Mouse (Mus musculus) lung, embryonic 15.5 days (tissue): Measurements from ENCODE around the gene C130050O18Rik. TPM values are rescaled to one million over a fixed set of nuclear protein-coding genes. Genes with fewer than 3 reads are reported as not detected.
A peak's percentile ranks its signal among the peaks of the same experiment; 100 is the strongest.

ENCODE experiments used
- ATAC-seq: fragments of 200-750 bp; cut with Nextera tagmentation; 2 replicates; pipeline ENCODE4 v1.8.0; 2017; ENCODE audit warnings: moderate number of reproducible peaks, borderline replicate concordance; ENCODE audit not compliant: low FRiP score, low TSS enrichment; ENCODE audit errors: extremely low read depth
- H3K27ac ChIP-seq: fragments of 300-500 bp; sonication (generic); 2 replicates; pipeline ENCODE4 v1.5.1; 2015; ENCODE audit warnings: moderate library complexity, mild to moderate bottlenecking, inconsistent platforms
- H3K27me3 ChIP-seq: fragments of 300-500 bp; sonication (generic); 2 replicates; pipeline ENCODE4 v1.6.1; 2015; ENCODE audit warnings: inconsistent platforms
- H3K36me3 ChIP-seq: fragments of 300-500 bp; sonication (generic); 2 replicates; pipeline ENCODE4 v1.6.1; 2015; ENCODE audit warnings: inconsistent platforms
- H3K4me1 ChIP-seq: fragments of 300-500 bp; sonication (generic); 2 replicates; pipeline ENCODE4 v1.6.1; 2015; ENCODE audit warnings: inconsistent platforms
- H3K4me2 ChIP-seq: fragments of 300-500 bp; sonication (generic); 2 replicates; pipeline ENCODE4 v1.6.1; 2015; ENCODE audit warnings: inconsistent platforms, mild to moderate bottlenecking, moderate library complexity
- H3K4me3 ChIP-seq: fragments of 300-500 bp; sonication (generic); 2 replicates; pipeline ENCODE4 v1.5.1; 2015; ENCODE audit warnings: mild to moderate bottlenecking, inconsistent platforms
- H3K9ac ChIP-seq: fragments of 300-500 bp; sonication (generic); 2 replicates; pipeline ENCODE4 v1.6.1; 2015; ENCODE audit warnings: inconsistent platforms
- H3K9me3 ChIP-seq: fragments of 300-500 bp; sonication (generic); 2 replicates; pipeline ENCODE4 v1.6.1; 2016; ENCODE audit warnings: inconsistent platforms
- WGBS: fragments of 180-500 bp; shearing (Covaris S2); methylation state at CpG from one replicate; pipeline ENCODE4 v1.1.7; 2015; 5-methylcytosine and 5-hydroxymethylcytosine counted together
- polyA plus RNA-seq: library from polyadenylated mRNA; unstranded; fragments of >200 nt; fragmentation: Nextera tagmentation; extraction: Ambion mirVana; gene quantifications from 2 replicates; pipeline ENCODE4 v1.2.1, GENCODE M21; 2015

The C130050O18Rik gene
- polyA plus RNA-seq, 1 experiment from 2014 or later = 1.0 TPM

DNA sequence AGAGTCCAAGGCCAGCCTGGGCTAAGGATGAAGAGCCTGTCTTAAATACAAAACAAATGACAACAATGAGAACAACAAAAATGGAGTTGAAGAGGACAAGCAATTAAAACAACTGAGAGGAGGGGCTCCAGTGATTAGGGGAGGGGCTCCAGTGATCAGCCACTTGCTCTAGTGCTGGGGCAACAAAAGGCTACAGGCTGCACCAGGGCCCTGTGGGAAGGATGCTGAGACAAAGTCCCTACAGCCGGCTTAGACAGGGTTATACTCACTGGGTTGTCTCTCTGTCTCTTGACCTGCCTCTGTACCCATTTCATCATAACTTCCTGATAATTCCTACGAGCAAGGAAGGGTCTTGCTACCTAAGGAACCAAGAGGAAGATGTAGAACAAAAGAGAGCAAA, 13.0 kb downstream of the C130050O18Rik start:
- Histone ChIP-seq H3K9ac (no peak overlapping the region), H3K36me3 (no peaks in the 10 kb centered on the region), H3K27ac (no peak overlapping the region), H3K9me3 (no peaks in the 10 kb centered on the region), H3K4me2 (no peak overlapping the region), H3K4me3 (no peak overlapping the region), H3K27me3 (no peaks in the 10 kb centered on the region), H3K4me1 (peaks cover 24% of the 10 kb centered on the region)
- 57% methylated on average over 2 of the region's 2 CpGs for WGBS
- ATAC-seq = no peak

DNA sequence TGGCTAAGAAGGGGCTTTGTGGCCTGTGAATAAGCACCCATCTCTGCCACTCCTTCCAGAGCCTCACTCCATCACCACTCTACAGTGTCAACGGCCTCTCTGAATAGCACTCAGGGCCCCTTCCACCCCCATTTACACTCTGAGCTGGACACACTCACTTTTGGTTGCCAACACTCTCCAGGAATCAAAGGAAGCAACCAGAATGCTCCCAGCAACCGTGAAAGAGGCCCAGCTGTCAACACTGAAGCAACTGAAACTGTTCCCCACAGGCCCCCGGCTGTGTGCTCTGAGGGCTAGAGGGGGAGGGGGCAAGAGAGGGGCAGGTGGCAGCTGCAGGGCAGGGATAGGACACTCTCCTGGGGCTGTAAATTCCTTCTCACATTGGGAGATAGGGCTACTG, 13.6 kb downstream of the C130050O18Rik start:
- Histone ChIP-seq H3K36me3 (no peaks in the 10 kb centered on the region), H3K27me3 (no peaks in the 10 kb centered on the region), H3K27ac (no peak overlapping the region), H3K4me2 (no peak overlapping the region), H3K4me3 (no peak overlapping the region), H3K9ac (no peak overlapping the region), H3K4me1 (peaks cover 29% of the 10 kb centered on the region), H3K9me3 (no peaks in the 10 kb centered on the region)
- 18% methylated on average over 3 of the region's 3 CpGs for WGBS
- no peak for ATAC-seq

DNA sequence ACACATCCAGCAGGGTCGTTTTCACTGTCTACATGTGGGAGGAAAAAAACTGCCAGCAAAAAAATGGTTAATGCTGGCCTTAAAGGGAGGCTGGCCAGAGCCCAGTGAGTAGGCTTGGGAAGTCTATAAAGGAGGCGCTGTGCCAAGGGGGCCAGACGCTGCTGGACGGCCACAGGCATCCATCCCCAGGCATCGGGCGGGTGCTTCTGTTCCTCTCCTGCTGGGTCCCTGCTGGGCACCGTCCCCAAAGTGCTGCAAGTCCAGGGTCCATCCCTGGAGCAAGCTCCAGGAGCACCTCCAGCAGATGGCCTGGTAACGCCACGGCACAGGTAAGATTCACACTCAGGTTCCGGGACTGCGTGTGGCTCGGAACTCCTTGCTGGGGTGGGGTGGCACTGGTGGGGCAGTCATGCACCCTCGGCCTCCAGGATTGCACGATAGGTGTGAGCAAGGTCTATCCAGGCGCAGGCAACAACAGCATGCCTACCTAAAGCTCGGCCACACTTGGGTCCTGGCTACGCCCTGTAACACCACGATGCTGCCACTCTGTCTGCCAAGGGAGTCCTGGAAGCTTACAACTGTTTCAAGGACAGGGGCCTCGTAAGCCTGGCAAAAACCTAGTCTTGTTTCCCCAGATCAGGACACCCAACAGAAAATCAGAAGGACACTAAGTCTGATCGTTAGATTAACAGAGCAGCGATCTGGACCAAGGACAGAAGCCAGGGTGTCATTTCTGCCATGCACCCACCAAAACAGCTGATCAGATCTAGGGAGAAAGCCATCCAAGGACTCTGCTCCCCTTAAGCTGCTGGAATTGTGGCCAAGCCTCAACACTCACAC, 18.2 kb downstream of the C130050O18Rik start, which contains the start of gene Gper1:
Gene Gper1 (plus strand): TSS at position 126 of the 840 bp plus-strand sequence.
- ATAC-seq = peak; percentile 63; the same call in 1 of the 2 replicates
- peak within 1 kb of the TSS; percentile 60 for H3K4me2 ChIP-seq
- WGBS = 41% methylated on average over 21 of the region's 21 CpGs
- H3K27ac ChIP-seq = peak within 1 kb of the TSS; percentile 45; the same call in 1 of the 2 replicates
- peaks cover 41% of the 10 kb centered on the region for H3K4me1 ChIP-seq
- H3K27me3 ChIP-seq = no peaks in the 10 kb centered on the region
- no peaks in the 10 kb centered on the region for H3K9me3 ChIP-seq
- peak within 1 kb of the TSS; percentile 37 for H3K9ac ChIP-seq
- H3K36me3 ChIP-seq = no peaks in the 10 kb centered on the region
- peak within 1 kb of the TSS; percentile 41 for H3K4me3 ChIP-seq

DNA sequence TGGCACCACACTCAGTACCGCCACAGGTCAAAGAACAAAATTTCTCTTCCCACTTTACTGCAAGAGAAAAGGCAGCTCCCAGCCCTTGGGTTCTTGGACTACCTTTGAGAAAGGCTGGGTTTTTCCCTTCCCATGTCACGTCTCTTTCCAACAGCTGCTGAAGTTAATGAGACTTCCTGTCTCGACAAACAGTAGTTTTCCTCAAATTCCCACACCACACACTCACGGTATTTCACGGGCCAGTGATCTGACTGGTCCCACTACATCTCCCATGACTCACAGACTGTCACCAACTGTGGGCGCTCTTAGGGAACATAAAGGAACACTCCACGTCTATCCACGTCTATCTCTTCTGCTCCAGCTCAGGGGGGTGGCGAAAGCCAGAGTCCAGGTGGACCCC, 20.1 kb downstream of the C130050O18Rik start:
- Histone ChIP-seq H3K4me3 (no peak overlapping the region), H3K27me3 (no peaks in the 10 kb centered on the region), H3K9me3 (no peaks in the 10 kb centered on the region), H3K4me1 (peaks cover 52% of the 10 kb centered on the region), H3K9ac (no peak overlapping the region), H3K4me2 (no peak overlapping the region), H3K27ac (no peak overlapping the region), H3K36me3 (no peaks in the 10 kb centered on the region)
- ATAC-seq = no peak
- 64% methylated on average over 9 of the region's 9 CpGs for WGBS

DNA sequence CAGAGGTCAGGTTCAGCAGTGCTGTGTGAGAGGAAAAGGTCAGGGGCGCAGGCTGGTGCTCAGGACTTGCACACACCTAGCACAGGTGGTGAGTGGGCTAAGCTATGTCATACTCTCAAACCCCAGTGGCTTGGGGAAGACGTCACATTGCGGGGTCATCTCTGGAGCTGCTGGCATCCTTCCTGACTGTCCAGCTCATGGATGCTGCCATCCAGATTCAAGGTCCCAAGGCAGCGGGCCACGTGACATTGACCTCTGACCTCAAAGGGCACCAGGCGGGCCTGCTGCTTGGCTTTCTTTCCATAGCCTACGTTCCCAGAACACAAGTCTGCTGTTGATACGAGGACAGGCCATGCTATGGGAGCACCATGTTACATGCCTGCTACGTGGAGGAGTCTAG, 21.9 kb downstream of the C130050O18Rik start:
- H3K4me2 ChIP-seq = no peak overlapping the region

DNA sequence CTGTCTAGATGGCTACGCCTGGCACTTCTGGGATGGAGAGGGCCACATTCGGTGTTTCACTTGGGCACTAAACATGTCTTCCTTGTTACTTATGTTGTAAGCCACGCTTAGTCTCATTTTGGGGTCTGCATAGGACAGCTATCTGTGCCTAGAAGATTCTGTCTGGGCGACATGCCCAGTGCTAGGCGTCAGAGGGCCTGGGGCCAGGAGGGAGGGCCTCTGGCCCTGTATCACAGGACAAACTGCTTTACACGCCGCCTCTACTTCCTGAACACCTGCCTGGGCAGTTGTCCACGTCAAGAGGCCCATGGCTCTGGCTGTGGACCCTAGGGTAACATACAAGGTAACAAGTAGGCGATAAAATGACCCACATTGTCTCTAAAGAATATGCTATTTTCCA, 22.9 kb downstream of the C130050O18Rik start:
- no peak overlapping the region for H3K4me3 ChIP-seq
- H3K4me1 ChIP-seq = peaks cover 38% of the 10 kb centered on the region
- no peaks in the 10 kb centered on the region for H3K9me3 ChIP-seq
- peak; percentile 36; the same call in 1 of the 2 replicates for ATAC-seq
- WGBS = 41% methylated on average over 9 of the region's 9 CpGs
- no peak overlapping the region for H3K4me2 ChIP-seq
- H3K9ac ChIP-seq = no peak overlapping the region
- peak overlapping the region; percentile 27; the same call in 1 of the 2 replicates for H3K27ac ChIP-seq
- no peaks in the 10 kb centered on the region for H3K27me3 ChIP-seq
- no peaks in the 10 kb centered on the region for H3K36me3 ChIP-seq

More for the DNA sequence above, 21.9 kb downstream of the C130050O18Rik start:
- no peak overlapping the region for H3K4me3 ChIP-seq
- H3K4me1 ChIP-seq = peaks cover 48% of the 10 kb centered on the region
- no peak for ATAC-seq
- H3K9me3 ChIP-seq = no peaks in the 10 kb centered on the region
- no peaks in the 10 kb centered on the region for H3K27me3 ChIP-seq
- WGBS = 86% methylated on average over 9 of the region's 9 CpGs
- H3K9ac ChIP-seq = no peak overlapping the region
- no peaks in the 10 kb centered on the region for H3K36me3 ChIP-seq
- no peak overlapping the region for H3K27ac ChIP-seq

DNA sequence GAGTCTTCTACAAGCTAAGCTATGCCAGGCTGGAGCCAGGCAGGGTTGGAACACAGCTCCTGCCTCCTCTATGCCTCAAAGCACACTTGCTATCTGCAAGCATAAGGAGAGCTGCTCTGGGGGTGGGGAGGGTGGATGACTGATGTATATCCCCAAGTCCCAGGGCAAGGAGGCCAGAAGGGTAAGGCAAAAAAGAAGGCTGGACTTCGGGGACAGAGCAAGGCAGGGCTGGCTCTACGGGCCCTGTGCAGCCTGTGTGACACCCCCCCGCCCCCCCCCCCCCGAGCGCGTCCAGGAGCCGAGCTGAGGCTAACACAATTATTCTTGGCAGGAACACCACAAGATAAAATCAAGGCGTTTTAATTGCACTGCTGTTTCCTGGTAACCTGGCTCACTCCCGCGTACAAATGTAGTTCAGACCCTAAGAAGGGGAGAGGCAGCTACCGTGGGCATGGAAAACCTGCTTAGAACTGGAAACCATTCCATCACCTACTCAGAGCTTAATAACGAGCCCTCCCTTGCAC, 24.8 kb downstream of the C130050O18Rik start:
- Histone ChIP-seq H3K27ac (no peak overlapping the region), H3K4me3 (no peak overlapping the region), H3K36me3 (no peaks in the 10 kb centered on the region), H3K4me2 (no peak overlapping the region), H3K4me1 (peaks cover 28% of the 10 kb centered on the region), H3K9ac (no peak overlapping the region), H3K9me3 (no peaks in the 10 kb centered on the region), H3K27me3 (no peaks in the 10 kb centered on the region)
- ATAC-seq = no peak
- WGBS = 28% methylated on average over 12 of the region's 12 CpGs

- no peak for ATAC-seq
- Histone ChIP-seq H3K27me3 (no peaks in the 10 kb centered on the region), H3K4me2 (no peak overlapping the region), H3K36me3 (no peaks in the 10 kb centered on the region), H3K4me1 (peaks cover 33% of the 10 kb centered on the region), H3K27ac (no peak overlapping the region), H3K9ac (no peak overlapping the region), H3K4me3 (no peak overlapping the region), H3K9me3 (no peaks in the 10 kb centered on the region)
- 83% methylated on average over 6 of the region's 6 CpGs for WGBS
Observed at GRCm38 (mm10) chr5:139432333-139432732, 27.3 kb downstream of the C130050O18Rik start.

DNA sequence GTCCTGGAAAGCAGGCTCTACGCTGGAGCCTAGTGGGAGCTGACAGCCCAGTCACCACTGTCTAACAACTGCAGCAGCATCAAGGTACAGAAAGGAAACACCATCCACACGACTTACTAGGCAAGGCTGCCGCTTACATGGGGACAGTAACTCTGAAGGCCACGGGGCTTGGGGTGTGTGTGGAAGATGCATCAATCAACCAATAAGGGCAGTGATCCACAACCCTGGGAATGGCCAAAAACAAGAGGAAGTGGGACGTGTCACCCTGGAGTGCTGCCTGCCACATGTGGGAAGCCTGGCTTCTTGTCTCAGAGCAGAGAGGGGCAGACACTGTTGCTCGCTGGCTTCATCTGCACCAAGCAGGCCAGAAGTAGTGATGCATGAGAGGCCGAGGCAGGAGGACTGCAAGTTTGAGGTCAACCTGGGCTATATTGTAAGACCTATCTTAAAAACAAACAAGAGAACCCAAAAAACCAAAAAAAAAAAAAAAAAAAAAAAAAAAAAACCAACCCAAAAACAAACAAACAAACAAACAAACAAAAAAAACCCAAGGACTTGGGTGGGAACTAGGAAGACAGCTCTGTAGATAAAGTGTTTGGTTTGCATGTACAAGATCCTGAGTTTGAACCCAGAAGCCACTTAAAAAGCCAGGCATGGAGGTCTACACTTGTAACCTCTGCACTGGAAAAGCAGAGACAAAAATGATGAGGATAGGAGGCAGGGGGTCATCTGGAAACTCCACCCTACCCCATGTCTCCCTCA, 27.8 kb downstream of the C130050O18Rik start:
- Histone ChIP-seq H3K9ac (no peak overlapping the region), H3K4me3 (no peak overlapping the region), H3K9me3 (no peaks in the 10 kb centered on the region), H3K4me2 (no peak overlapping the region), H3K27me3 (no peaks in the 10 kb centered on the region), H3K4me1 (peaks cover 31% of the 10 kb centered on the region), H3K27ac (no peak overlapping the region), H3K36me3 (no peaks in the 10 kb centered on the region)
- WGBS = 71% methylated on average over 7 of the region's 7 CpGs
- no peak for ATAC-seq

DNA sequence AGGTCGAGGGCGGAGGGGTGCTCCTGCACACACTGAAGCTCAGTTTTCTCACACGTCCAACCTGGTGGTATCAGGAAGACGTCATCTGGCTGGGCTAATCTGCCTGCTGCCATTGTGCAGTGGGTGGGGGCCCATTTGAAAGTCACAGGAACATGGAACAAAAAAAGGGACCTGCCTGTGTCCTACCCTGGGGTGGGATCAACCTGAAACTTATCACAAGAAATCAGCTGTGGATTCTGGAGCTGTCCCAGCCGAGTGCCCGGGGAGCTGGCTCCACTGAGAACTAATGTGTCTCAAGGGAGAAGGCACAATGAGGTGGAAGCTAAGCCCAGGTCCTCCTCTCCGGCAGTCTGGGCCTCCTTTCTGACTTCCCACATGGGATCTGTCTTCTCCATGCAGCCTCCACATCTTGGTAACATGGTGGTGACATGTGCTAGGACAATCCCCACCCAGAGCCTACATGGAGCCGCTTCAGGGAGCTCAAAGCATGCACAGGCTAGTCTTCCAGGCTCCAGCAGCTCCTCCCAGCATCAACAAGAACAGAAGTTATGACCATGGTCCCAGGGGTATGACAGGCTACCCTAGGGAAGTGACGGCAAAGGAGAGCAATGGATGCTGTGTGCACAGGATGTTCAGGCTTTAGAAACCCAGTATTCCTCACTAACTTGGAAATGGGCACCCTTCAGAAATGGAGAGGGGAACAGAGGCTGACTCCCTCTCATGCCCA, 28.9 kb downstream of the C130050O18Rik start:
- Histone ChIP-seq H3K9ac (no peak overlapping the region), H3K4me3 (no peak overlapping the region), H3K36me3 (no peaks in the 10 kb centered on the region), H3K9me3 (no peaks in the 10 kb centered on the region), H3K27ac (no peak overlapping the region), H3K4me2 (no peak overlapping the region), H3K27me3 (no peaks in the 10 kb centered on the region), H3K4me1 (peaks cover 21% of the 10 kb centered on the region)
- ATAC-seq = no peak
- WGBS = 78% methylated on average over 9 of the region's 9 CpGs

- no peak overlapping the region for H3K4me2 ChIP-seq
- H3K4me1 ChIP-seq = peaks cover 12% of the 10 kb centered on the region
- no peaks in the 10 kb centered on the region for H3K36me3 ChIP-seq
- no peak overlapping the region for H3K9ac ChIP-seq
- H3K27me3 ChIP-seq = no peaks in the 10 kb centered on the region
- no peak overlapping the region for H3K27ac ChIP-seq
- no peak for ATAC-seq
- H3K9me3 ChIP-seq = no peaks in the 10 kb centered on the region
- 37% methylated on average over 8 of the region's 8 CpGs for WGBS
- H3K4me3 ChIP-seq = no peak overlapping the region
Observed at GRCm38 (mm10) chr5:139434940-139435339, 29.9 kb downstream of the C130050O18Rik start.
